Comparison of ENCODE assay signal across 15 mouse cellular contexts in the genomic region with DNA sequence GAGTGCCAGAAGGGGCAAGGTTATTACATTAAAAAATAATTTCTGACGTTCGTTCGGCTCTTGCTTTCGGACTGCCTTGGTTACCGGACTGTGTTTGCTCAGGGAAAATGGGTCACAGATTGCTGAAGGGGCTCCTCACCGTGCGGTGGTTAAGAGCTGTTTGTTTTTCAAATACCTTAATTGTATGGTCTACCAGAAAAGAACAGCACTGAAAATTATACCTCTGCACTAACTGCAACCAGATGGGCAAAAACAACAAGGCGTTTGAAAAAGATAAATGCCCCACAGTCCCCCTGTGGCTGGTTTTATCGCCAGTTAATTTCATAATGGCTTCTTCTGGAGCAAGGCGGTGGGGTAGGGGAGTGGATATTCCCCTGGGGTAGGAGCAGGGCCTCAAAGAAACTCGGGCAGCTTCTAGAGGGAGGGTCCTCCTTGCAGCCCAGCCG.
DNase-seq lines count a peak whose midpoint lies in the region; ATAC-seq lines count a peak whose summit lies in the region.
"Had no signal": no experiment of that assay in that cellular context is flagged by ENCODE, and none has a peak within 500 bp of the region (broad histone marks: within the 10 kb centered on the region; RNA-seq: fewer than 3 reads in every experiment).

No protein-coding gene starts in this region.

- no peak for DNase-seq in lung, postnatal 36 days
- DNase-seq in embryo, embryonic 10.5 days (ENCODE audit: low spot score), result peak; percentile 73
- no peak for DNase-seq in kidney, adult 9 months
- DNase-seq in cerebellum, postnatal 4 days (ENCODE audit: low spot score in 2 of 2), result no peak
- DNase-seq: adrenal gland, postnatal 36 days; cerebellum, postnatal 10 days; heart, postnatal 4 days; kidney, adult 11 months; thymus, postnatal 36 days had no signal

- no peaks in the 10 kb centered on the region for H3K4me1 ChIP-seq in lung, embryonic 16.5 days (replicated peaks; ENCODE audit: control insufficient read depth, insufficient read depth, low read length)
- H3K4me1 ChIP-seq in embryonic facial prominence, embryonic 12.5 days, result peaks cover 18% of the 10 kb centered on the region; the same call in 1 of the 2 replicates
- peaks cover 20% of the 10 kb centered on the region for H3K4me1 ChIP-seq in limb, embryonic 13.5 days
- H3K4me1 ChIP-seq in liver, embryonic 12.5 days, result no peaks in the 10 kb centered on the region

- peak overlapping the region; percentile 34 for H3K27ac ChIP-seq in lung, embryonic 16.5 days (ENCODE audit: low read length)
- H3K27ac ChIP-seq in embryonic facial prominence, embryonic 12.5 days, result peak overlapping the region; percentile 70
- H3K27ac ChIP-seq in limb, embryonic 13.5 days, result peak overlapping the region; percentile 22; the same call in 1 of the 2 replicates
- no peak overlapping the region for H3K27ac ChIP-seq in liver, embryonic 12.5 days

- no peaks in the 10 kb centered on the region for H3K27me3 ChIP-seq in lung, embryonic 16.5 days (ENCODE audit: control insufficient read depth, insufficient read depth, low read depth, low read length)
- no peaks in the 10 kb centered on the region for H3K27me3 ChIP-seq in embryonic facial prominence, embryonic 12.5 days
- no peaks in the 10 kb centered on the region for H3K27me3 ChIP-seq in limb, embryonic 13.5 days
- H3K27me3 ChIP-seq in liver, embryonic 12.5 days (replicated peaks), result no peaks in the 10 kb centered on the region; the same call in 1 of the 2 replicates

- WGBS in lung, embryonic 16.5 days, result 43% methylated on average over 12 of the region's 12 CpGs
- WGBS in embryonic facial prominence, embryonic 12.5 days, result 7% methylated on average over 12 of the region's 12 CpGs
- WGBS in limb, embryonic 13.5 days, result 6% methylated on average over 12 of the region's 12 CpGs
- 63% methylated on average over 12 of the region's 12 CpGs for WGBS in liver, embryonic 12.5 days (ENCODE audit: insufficient replicate concordance)

- H3K9ac ChIP-seq in lung, embryonic 16.5 days (ENCODE audit: low read length), result no peak overlapping the region
- no peak overlapping the region for H3K9ac ChIP-seq in embryonic facial prominence, embryonic 12.5 days
- no peak overlapping the region for H3K9ac ChIP-seq in limb, embryonic 13.5 days
- no peak overlapping the region for H3K9ac ChIP-seq in liver, embryonic 12.5 days

- H3K9me3 ChIP-seq in lung, embryonic 16.5 days (ENCODE audit: control insufficient read depth, low read length), result no peaks in the 10 kb centered on the region
- no peaks in the 10 kb centered on the region for H3K9me3 ChIP-seq in embryonic facial prominence, embryonic 12.5 days
- no peaks in the 10 kb centered on the region for H3K9me3 ChIP-seq in limb, embryonic 13.5 days
- H3K9me3 ChIP-seq in liver, embryonic 12.5 days (replicated peaks), result no peaks in the 10 kb centered on the region

- peak overlapping the region; percentile 18; the same call in 1 of the 2 replicates for H3K4me2 ChIP-seq in lung, embryonic 16.5 days (ENCODE audit: low read depth, low read length)
- H3K4me2 ChIP-seq in embryonic facial prominence, embryonic 12.5 days (replicated peaks), result peak overlapping the region; percentile 30
- peak overlapping the region; percentile 52 for H3K4me2 ChIP-seq in limb, embryonic 13.5 days (replicated peaks)
- H3K4me2 ChIP-seq in liver, embryonic 12.5 days, result no peak overlapping the region
- H3K4me2 ChIP-seq: liver, embryonic 11.5 days had no signal

- no peak overlapping the region for H3K4me3 ChIP-seq in lung, embryonic 16.5 days (ENCODE audit: low read length)
- no peak overlapping the region for H3K4me3 ChIP-seq in embryonic facial prominence, embryonic 12.5 days
- H3K4me3 ChIP-seq in limb, embryonic 13.5 days, result peak overlapping the region; percentile 3; the same call in 1 of the 2 replicates
- no peak overlapping the region for H3K4me3 ChIP-seq in liver, embryonic 12.5 days

- no peaks in the 10 kb centered on the region for H3K36me3 ChIP-seq in lung, embryonic 16.5 days (ENCODE audit: control insufficient read depth, insufficient read depth, low read length)
- H3K36me3 ChIP-seq in embryonic facial prominence, embryonic 12.5 days, result no peaks in the 10 kb centered on the region
- no peaks in the 10 kb centered on the region for H3K36me3 ChIP-seq in limb, embryonic 13.5 days
- no peaks in the 10 kb centered on the region for H3K36me3 ChIP-seq in liver, embryonic 12.5 days

- ATAC-seq in lung, embryonic 16.5 days (ENCODE audit: low read depth), result peak; percentile 66; the same call in 1 of the 2 replicates
- ATAC-seq in embryonic facial prominence, embryonic 12.5 days (ENCODE audit: insufficient number of reproducible peaks, insufficient read depth, low FRiP score, low TSS enrichment), result peak; percentile 85
- peak; percentile 82 for ATAC-seq in limb, embryonic 13.5 days (ENCODE audit: low FRiP score, low read depth)
- no peak for ATAC-seq in liver, embryonic 12.5 days
- ATAC-seq: activated CD4-positive, CD25-positive, alpha-beta regulatory T cell, adult 4 months had no signal
